Mouse (Mus musculus) intestine, embryonic 16.5 days (tissue): ENCODE measurements around the gene Rem1. TPM values are rescaled to one million over a fixed set of nuclear protein-coding genes. Genes with fewer than 3 reads are reported as not detected.

Experiments
- ATAC-seq: fragments of 200-750 bp; cut with Nextera tagmentation; 2 replicates; pipeline ENCODE4 v1.8.0; 2017; ENCODE audit warnings: moderate TSS enrichment, moderate library complexity
- H3K27ac ChIP-seq: fragments of 300-500 bp; sonication (generic); 2 replicates; pipeline ENCODE4 v1.5.1; 2014; ENCODE audit warnings: mild to moderate bottlenecking, low read length
- H3K27me3 ChIP-seq: fragments of 300-500 bp; sonication (generic); replicated peaks from 2 replicates; pipeline ENCODE4 v1.6.1; 2014; ENCODE audit warnings: low read length, control low read depth, mixed read lengths; ENCODE audit not compliant: control insufficient read depth, insufficient read depth
- H3K36me3 ChIP-seq: fragments of 300-500 bp; sonication (generic); 2 replicates; pipeline ENCODE4 v1.6.1; 2014; ENCODE audit warnings: low read length, control low read depth; ENCODE audit not compliant: control insufficient read depth, insufficient read depth
- H3K4me1 ChIP-seq: fragments of 300-500 bp; sonication (generic); 2 replicates; pipeline ENCODE4 v1.6.1; 2014; ENCODE audit warnings: low read length, control low read depth, mixed read lengths; ENCODE audit not compliant: control insufficient read depth, insufficient read depth
- H3K4me2 ChIP-seq: fragments of 300-500 bp; sonication (generic); 2 replicates; pipeline ENCODE4 v1.6.1; 2014; ENCODE audit warnings: low read depth, low read length, control low read depth
- H3K4me3 ChIP-seq: fragments of 300-500 bp; sonication (generic); 2 replicates; pipeline ENCODE4 v1.5.1; 2014; ENCODE audit warnings: mild to moderate bottlenecking, low read length
- H3K9ac ChIP-seq: fragments of 300-500 bp; sonication (generic); 2 replicates; pipeline ENCODE4 v1.6.1; 2014; ENCODE audit warnings: low read depth, low read length
- H3K9me3 ChIP-seq: fragments of 300-500 bp; sonication (generic); 2 replicates; pipeline ENCODE4 v1.6.1; 2016; ENCODE audit warnings: low read length, control low read depth; ENCODE audit not compliant: control insufficient read depth
- WGBS: fragments of 180-500 bp; shearing (Covaris S2); extraction: QIAGEN DNeasy Blood & Tissue Kit; methylation state at CpG from one replicate; pipeline ENCODE4 v1.1.7; 2014; 5-methylcytosine and 5-hydroxymethylcytosine counted together
- polyA plus RNA-seq: library from polyadenylated mRNA; unstranded; fragments of >200 nt; fragmentation: Nextera tagmentation; extraction: Ambion mirVana; gene quantifications from 2 replicates; pipeline ENCODE4 v1.2.1, GENCODE M21; 2015

Rem1 gene
- polyA plus RNA-seq, 1 experiment from 2014 or later, result 10.2 TPM

DNA sequence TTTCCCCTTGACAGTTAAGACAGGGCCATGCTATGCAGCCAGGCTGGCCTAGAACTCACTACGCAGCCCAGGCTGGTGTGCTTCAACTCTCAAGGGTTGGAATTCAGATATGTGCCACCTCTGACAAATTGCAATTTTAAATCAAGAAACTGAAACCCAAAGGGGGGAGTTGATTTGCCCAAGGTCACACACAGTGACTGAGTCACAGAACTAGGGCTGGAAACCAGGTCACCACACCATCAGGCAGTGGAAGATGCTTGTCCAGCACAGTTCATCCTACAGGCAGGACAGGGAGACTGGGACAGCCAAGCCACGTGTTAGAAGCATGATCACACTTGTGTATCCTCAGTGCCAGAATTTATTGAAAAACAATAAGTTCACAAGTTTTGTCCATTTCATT, 2.2 kb upstream of the Rem1 start:
- Histone ChIP-seq H3K4me3 (no peak overlapping the region), H3K4me2 (no peak overlapping the region), H3K27ac (no peak overlapping the region), H3K27me3 (peaks cover 18% of the 10 kb centered on the region), H3K4me1 (no peaks in the 10 kb centered on the region), H3K36me3 (no peaks in the 10 kb centered on the region), H3K9ac (no peak overlapping the region), H3K9me3 (no peaks in the 10 kb centered on the region)
- ATAC-seq, result no peak
- WGBS, result 78% methylated on average over 2 of the region's 2 CpGs

- Histone ChIP-seq H3K27me3 (peaks cover 18% of the 10 kb centered on the region), H3K36me3 (no peaks in the 10 kb centered on the region), H3K4me1 (no peaks in the 10 kb centered on the region), H3K4me2 (no peak overlapping the region), H3K9me3 (no peaks in the 10 kb centered on the region), H3K27ac (no peak overlapping the region), H3K9ac (no peak overlapping the region), H3K4me3 (no peak overlapping the region)
- 11% methylated on average over 1 of the region's 1 CpGs for WGBS
- no peak for ATAC-seq
Measured at GRCm38 (mm10) chr2:152625256-152625655, 1.5 kb upstream of the Rem1 start.

DNA sequence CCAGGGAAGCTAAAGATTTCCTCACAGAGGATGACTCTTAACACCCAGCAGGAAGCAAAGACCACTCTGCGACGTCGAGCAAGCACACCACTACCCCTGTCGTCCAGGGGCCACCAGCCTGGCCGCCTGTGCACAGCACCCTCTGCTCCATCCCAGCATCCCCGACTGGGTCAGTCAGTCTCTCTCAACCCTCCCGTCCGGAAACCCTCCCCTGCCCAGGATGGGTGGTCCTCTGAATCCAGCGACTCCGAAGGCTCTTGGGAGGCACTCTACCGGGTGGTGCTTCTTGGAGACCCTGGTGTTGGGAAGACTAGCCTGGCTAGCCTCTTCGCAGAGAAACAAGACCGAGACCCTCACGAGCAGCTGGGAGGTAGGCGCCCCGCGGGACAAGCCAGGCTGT, 1.3 kb downstream of the Rem1 start:
- Histone ChIP-seq H3K9me3 (no peaks in the 10 kb centered on the region), H3K27ac (no peak overlapping the region), H3K4me3 (peak overlapping the region; percentile 52), H3K9ac (peak overlapping the region; percentile 11; the same call in 1 of the 2 replicates), H3K4me1 (no peaks in the 10 kb centered on the region; the same call in 1 of the 2 replicates), H3K27me3 (peaks cover 18% of the 10 kb centered on the region), H3K4me2 (peak overlapping the region; percentile 72), H3K36me3 (no peaks in the 10 kb centered on the region)
- WGBS, result 44% methylated on average over 17 of the region's 17 CpGs
- ATAC-seq, result no peak

- Histone ChIP-seq H3K4me2 (no peak overlapping the region), H3K9me3 (no peaks in the 10 kb centered on the region), H3K27ac (no peak overlapping the region), H3K9ac (no peak overlapping the region), H3K4me3 (no peak overlapping the region), H3K27me3 (peaks cover 19% of the 10 kb centered on the region), H3K36me3 (no peaks in the 10 kb centered on the region), H3K4me1 (peaks cover 8% of the 10 kb centered on the region)
- no peak for ATAC-seq
- 40% methylated on average over 3 of the region's 3 CpGs for WGBS
Measured at GRCm38 (mm10) chr2:152629239-152629638, 2.5 kb downstream of the Rem1 start.

DNA sequence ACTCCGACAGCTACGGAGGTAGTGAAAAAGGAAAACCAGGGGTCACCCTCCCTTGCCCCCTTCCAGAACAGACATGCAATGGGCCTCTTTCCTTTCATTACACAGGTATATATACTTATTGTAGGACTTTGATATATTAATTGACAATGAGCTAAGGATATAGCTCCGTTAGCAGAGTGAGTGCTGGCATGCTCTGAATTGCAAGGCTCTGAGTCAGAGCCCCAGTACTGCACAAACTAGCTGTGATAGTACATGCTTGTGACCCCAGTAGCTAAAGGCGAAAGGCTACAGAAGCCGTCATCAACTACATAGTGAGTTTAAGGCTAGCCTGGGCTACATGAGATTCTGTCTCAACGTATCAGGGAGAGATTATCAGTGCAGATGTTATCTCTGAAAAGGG, 3.2 kb downstream of the Rem1 start:
- Histone ChIP-seq H3K27me3 (peaks cover 22% of the 10 kb centered on the region), H3K4me2 (no peak overlapping the region), H3K9me3 (no peaks in the 10 kb centered on the region), H3K4me3 (no peak overlapping the region), H3K4me1 (peaks cover 8% of the 10 kb centered on the region), H3K9ac (no peak overlapping the region), H3K36me3 (no peaks in the 10 kb centered on the region), H3K27ac (no peak overlapping the region)
- WGBS, result 83% methylated on average over 6 of the region's 6 CpGs
- no peak for ATAC-seq

- no peaks in the 10 kb centered on the region for H3K36me3 ChIP-seq
- 0 out of 2 replicates have a peak, but pooled peaks have one; percentile 21 for ATAC-seq
- WGBS, result 31% methylated on average over 17 of the region's 17 CpGs
- H3K4me3 ChIP-seq, result no peak overlapping the region
- no peak overlapping the region for H3K27ac ChIP-seq
- H3K4me2 ChIP-seq, result no peak overlapping the region
- no peaks in the 10 kb centered on the region for H3K9me3 ChIP-seq
- 0 out of 2 replicates have a peak overlapping the region, but pooled peaks have one; percentile 27 for H3K9ac ChIP-seq
- H3K27me3 ChIP-seq, result 0 out of 2 replicates have a peak, but pooled peaks cover 5% of the 10 kb centered on the region
- peaks cover 8% of the 10 kb centered on the region for H3K4me1 ChIP-seq
Measured at GRCm38 (mm10) chr2:152633334-152633733, 6.6 kb downstream of the Rem1 start.

GRCm38 (mm10) chr2:152634311-152634710, 7.6 kb downstream of the Rem1 start:
- 0 out of 2 replicates have a peak, but pooled peaks cover 4% of the 10 kb centered on the region for H3K27me3 ChIP-seq
- H3K36me3 ChIP-seq, result no peaks in the 10 kb centered on the region
- no peaks in the 10 kb centered on the region for H3K9me3 ChIP-seq
- no peak for ATAC-seq
- 70% methylated on average over 29 of the region's 29 CpGs for WGBS
- no peak overlapping the region for H3K4me3 ChIP-seq
- no peak overlapping the region for H3K9ac ChIP-seq
- peaks cover 12% of the 10 kb centered on the region for H3K4me1 ChIP-seq
- H3K27ac ChIP-seq, result no peak overlapping the region
- no peak overlapping the region for H3K4me2 ChIP-seq

DNA sequence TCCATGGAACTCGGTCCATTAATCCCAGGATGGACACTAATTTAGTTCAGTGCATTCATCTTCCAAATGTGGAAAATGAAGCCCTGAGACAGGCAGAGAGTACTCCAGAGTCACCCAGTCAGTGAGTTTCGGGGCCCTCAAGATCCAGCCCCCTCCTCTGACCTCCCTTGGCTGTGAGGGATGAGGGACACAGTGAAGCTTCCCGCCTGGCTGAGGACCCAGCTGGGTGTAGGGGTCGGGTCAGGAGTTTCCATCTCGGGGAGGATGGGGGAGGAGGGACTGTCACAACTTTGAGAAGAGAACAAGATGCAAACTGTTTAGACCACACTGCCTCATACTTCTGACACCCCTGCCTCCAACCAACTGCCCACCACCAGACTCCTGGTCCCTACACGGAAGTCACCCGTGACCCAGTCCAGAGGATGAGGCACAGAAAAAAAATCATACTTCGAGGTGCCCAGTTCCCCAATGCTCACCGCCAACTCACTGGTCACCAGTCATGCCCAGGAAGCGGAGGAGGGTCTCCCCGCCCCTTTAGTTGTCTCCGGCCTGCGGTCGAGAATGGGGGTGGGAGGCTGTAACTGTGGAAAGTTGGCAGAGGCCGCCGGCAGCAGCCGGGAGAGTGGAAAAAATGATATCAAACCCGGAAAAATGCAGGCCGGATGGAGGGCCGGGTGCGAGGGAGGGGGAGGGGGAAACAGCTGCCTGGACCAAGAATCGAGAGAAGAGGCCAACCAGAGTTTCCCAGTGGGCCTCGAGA, 9.7 kb downstream of the Rem1 start:
- H3K27ac ChIP-seq, result peak overlapping the region; percentile 69

DNA sequence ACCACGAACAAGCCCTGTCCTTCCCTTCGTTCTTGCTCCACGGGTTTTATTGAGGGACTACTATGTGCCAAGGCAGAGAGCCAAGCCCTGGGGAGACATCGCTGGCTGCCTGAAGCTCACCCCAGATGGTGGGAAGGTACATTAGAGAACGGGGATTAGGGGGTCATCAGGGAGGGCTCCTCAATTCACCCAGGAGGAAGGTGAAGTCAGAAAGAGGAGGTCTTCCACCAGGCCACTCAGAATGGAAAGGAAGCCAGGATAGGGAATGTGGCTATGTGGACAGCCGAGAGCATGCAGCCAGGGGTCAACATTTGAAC, 10.2 kb downstream of the Rem1 start:
- no peak overlapping the region for H3K9ac ChIP-seq

More for the DNA sequence above, 9.7 kb downstream of the Rem1 start:
- ATAC-seq, result peak; percentile 70
- WGBS, result 51% methylated on average over 23 of the region's 23 CpGs
- Histone ChIP-seq H3K27me3 (0 out of 2 replicates have a peak, but pooled peaks cover 4% of the 10 kb centered on the region), H3K9me3 (no peaks in the 10 kb centered on the region), H3K4me1 (peaks cover 18% of the 10 kb centered on the region), H3K9ac (no peak overlapping the region), H3K4me2 (no peak overlapping the region; the same call in 1 of the 2 replicates), H3K36me3 (no peaks in the 10 kb centered on the region), H3K4me3 (no peak overlapping the region)

More for the DNA sequence above, 10.2 kb downstream of the Rem1 start:
- Histone ChIP-seq H3K27ac (peak overlapping the region; percentile 69), H3K4me1 (peaks cover 18% of the 10 kb centered on the region), H3K27me3 (0 out of 2 replicates have a peak, but pooled peaks cover 4% of the 10 kb centered on the region), H3K36me3 (no peaks in the 10 kb centered on the region), H3K4me3 (no peak overlapping the region), H3K4me2 (no peak overlapping the region), H3K9me3 (no peaks in the 10 kb centered on the region)
- no peak for ATAC-seq
- WGBS, result 67% methylated on average over 6 of the region's 6 CpGs
